Mouse (Mus musculus): ENCODE data around the gene Med26. TPM values are rescaled to one million over a fixed set of nuclear protein-coding genes. Genes with fewer than 3 reads are reported as not detected.

The Med26 gene
- total RNA-seq, 1 experiment: 15.3 TPM

DNA sequence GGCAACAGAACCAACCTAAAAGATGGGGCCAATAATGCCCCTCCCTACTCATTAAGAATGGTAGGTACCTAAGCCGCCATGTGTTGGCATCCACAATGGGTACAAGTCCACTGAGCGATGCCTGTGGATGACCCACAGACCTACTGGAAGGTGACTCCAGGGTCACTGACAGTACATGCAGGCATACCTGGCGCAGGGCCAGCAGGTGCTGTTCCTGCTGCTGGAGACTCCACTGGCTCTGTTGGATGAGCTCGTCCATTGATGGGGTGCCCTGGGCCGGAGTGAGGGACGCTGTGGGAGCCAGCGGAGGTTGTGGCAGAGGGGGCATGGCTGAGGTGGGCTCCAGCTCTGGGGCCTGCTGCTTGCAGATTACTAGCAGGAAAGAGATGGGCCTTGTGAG is 77.4 kb downstream of the Med26 start:
- Histone ChIP-seq H3K9me3 (ENCODE audit: control insufficient read depth, insufficient read depth, low read depth, low read length) (no peaks in the 10 kb centered on the region), H3K4me3 (ENCODE audit: insufficient read depth in 1 of 2, low read depth in 1 of 2, low read length in 2 of 2, poor library complexity in 1 of 2, severe bottlenecking in 1 of 2) (no peak overlapping the region), H3K36me3 (ENCODE audit: control insufficient read depth, insufficient read depth, low read length, poor library complexity, severe bottlenecking) (peaks cover 66% of the 10 kb centered on the region), H3K27ac (ENCODE audit: insufficient read depth, low read depth, low read length, poor library complexity, severe bottlenecking) (no peak overlapping the region), H3K4me1 (ENCODE audit: control insufficient read depth in 2 of 2, insufficient read depth in 2 of 2, low read length in 2 of 2, poor library complexity in 1 of 2) (no peaks in the 10 kb centered on the region), H3K9ac (ENCODE audit: insufficient read depth, low read depth, low read length, poor library complexity, severe bottlenecking) (no peak overlapping the region)
- no peak for DNase-seq (ENCODE audit: low read depth, low spot score)
- TF ChIP-seq MAFK (IDR thresholded peaks at IDR 0.05; ENCODE audit: insufficient read depth, low read depth, low read length) (no peak), CHD2 (IDR thresholded peaks at IDR 0.05; ENCODE audit: low read depth, low read length) (no peak), ZC3H11A (IDR thresholded peaks at IDR 0.05; ENCODE audit: borderline replicate concordance, low read depth, low read length) (no peak), HCFC1 (IDR thresholded peaks at IDR 0.05; ENCODE audit: borderline replicate concordance, insufficient read depth, low read length) (no peak), ZNF384 (IDR thresholded peaks at IDR 0.05; ENCODE audit: low read depth, low read length) (no peak)
- in situ Hi-C loops (cut with MboI; ENCODE audit: low sequenced_read_pairs in 2 of 2, unreplicated experiment in 2 of 2): no loop called here

DNA sequence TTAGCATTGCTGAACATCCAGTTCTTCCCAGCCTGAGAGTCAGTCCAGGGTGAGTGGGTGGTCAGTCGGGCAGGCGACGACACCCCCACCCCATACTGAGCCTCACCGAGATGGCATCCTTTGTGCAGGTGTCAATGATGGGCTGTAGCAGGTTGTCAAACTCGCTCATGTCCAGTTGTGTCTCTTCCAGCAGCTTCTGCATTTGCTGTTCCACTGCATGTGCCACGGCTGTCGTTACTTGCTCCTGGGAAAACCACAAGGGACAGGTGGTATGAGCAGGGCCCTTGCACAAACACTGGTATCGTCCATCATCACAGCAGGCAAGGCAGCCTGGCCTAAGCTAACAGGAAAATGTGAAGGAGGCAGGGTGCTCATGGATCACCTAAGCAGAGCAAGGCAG is 78.1 kb downstream of the Med26 start:
- in situ Hi-C loops (cut with MboI; ENCODE audit: low sequenced_read_pairs in 2 of 2, unreplicated experiment in 2 of 2): no loop called here
- Histone ChIP-seq H3K9ac (ENCODE audit: insufficient read depth, low read depth, low read length, poor library complexity, severe bottlenecking) (no peak overlapping the region), H3K4me1 (ENCODE audit: control insufficient read depth in 2 of 2, insufficient read depth in 2 of 2, low read length in 2 of 2, poor library complexity in 1 of 2) (no peaks in the 10 kb centered on the region), H3K27ac (ENCODE audit: insufficient read depth, low read depth, low read length, poor library complexity, severe bottlenecking) (no peak overlapping the region), H3K4me3 (ENCODE audit: insufficient read depth in 1 of 2, low read depth in 1 of 2, low read length in 2 of 2, poor library complexity in 1 of 2, severe bottlenecking in 1 of 2) (no peak overlapping the region), H3K36me3 (ENCODE audit: control insufficient read depth, insufficient read depth, low read length, poor library complexity, severe bottlenecking) (peaks cover 72% of the 10 kb centered on the region), H3K9me3 (ENCODE audit: control insufficient read depth, insufficient read depth, low read depth, low read length) (no peaks in the 10 kb centered on the region)
- no peak for TF ChIP-seq ZC3H11A (IDR thresholded peaks at IDR 0.05; ENCODE audit: borderline replicate concordance, low read depth, low read length)
- no peak for TF ChIP-seq MAFK (IDR thresholded peaks at IDR 0.05; ENCODE audit: insufficient read depth, low read depth, low read length)
- no peak for TF ChIP-seq HCFC1 (IDR thresholded peaks at IDR 0.05; ENCODE audit: borderline replicate concordance, insufficient read depth, low read length)
- TF ChIP-seq ZNF384 (IDR thresholded peaks at IDR 0.05; ENCODE audit: low read depth, low read length): no peak
- no peak for TF ChIP-seq CHD2 (IDR thresholded peaks at IDR 0.05; ENCODE audit: low read depth, low read length)
- DNase-seq (ENCODE audit: low read depth, low spot score): no peak

DNA sequence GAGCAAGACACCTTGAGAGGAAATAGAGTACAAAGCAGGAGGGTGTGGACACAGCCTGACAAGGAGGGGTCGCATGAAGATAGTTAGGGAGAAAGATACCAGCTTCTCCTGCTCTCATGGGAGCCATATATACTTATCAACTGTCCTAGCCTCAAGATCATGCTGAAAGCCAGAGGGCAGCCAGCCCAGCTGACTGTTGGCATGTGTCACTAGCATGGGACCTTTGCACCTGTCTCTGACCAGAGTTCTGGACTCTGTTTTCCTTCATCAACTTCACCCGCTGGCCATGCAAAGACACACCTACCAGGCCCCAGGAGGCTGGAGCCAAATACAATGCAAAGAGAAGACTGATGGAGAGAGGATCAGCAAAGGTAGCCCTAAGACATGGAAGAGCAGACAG is 78.8 kb downstream of the Med26 start:
- Histone ChIP-seq H3K27ac (ENCODE audit: insufficient read depth, low read depth, low read length, poor library complexity, severe bottlenecking) (no peak overlapping the region), H3K4me3 (ENCODE audit: insufficient read depth in 1 of 2, low read depth in 1 of 2, low read length in 2 of 2, poor library complexity in 1 of 2, severe bottlenecking in 1 of 2) (no peak overlapping the region), H3K36me3 (ENCODE audit: control insufficient read depth, insufficient read depth, low read length, poor library complexity, severe bottlenecking) (peaks cover 78% of the 10 kb centered on the region), H3K9me3 (ENCODE audit: control insufficient read depth, insufficient read depth, low read depth, low read length) (no peaks in the 10 kb centered on the region), H3K4me1 (ENCODE audit: control insufficient read depth in 2 of 2, insufficient read depth in 2 of 2, low read length in 2 of 2, poor library complexity in 1 of 2) (no peaks in the 10 kb centered on the region), H3K9ac (ENCODE audit: insufficient read depth, low read depth, low read length, poor library complexity, severe bottlenecking) (no peak overlapping the region)
- no peak for TF ChIP-seq ZC3H11A (IDR thresholded peaks at IDR 0.05; ENCODE audit: borderline replicate concordance, low read depth, low read length)
- TF ChIP-seq MAFK (IDR thresholded peaks at IDR 0.05; ENCODE audit: insufficient read depth, low read depth, low read length): no peak
- TF ChIP-seq HCFC1 (IDR thresholded peaks at IDR 0.05; ENCODE audit: borderline replicate concordance, insufficient read depth, low read length): no peak
- TF ChIP-seq ZNF384 (IDR thresholded peaks at IDR 0.05; ENCODE audit: low read depth, low read length): no peak
- no peak for TF ChIP-seq CHD2 (IDR thresholded peaks at IDR 0.05; ENCODE audit: low read depth, low read length)
- in situ Hi-C loops (cut with MboI; ENCODE audit: low sequenced_read_pairs in 2 of 2, unreplicated experiment in 2 of 2): no loop called here
- no peak for DNase-seq (ENCODE audit: low read depth, low spot score)

DNA sequence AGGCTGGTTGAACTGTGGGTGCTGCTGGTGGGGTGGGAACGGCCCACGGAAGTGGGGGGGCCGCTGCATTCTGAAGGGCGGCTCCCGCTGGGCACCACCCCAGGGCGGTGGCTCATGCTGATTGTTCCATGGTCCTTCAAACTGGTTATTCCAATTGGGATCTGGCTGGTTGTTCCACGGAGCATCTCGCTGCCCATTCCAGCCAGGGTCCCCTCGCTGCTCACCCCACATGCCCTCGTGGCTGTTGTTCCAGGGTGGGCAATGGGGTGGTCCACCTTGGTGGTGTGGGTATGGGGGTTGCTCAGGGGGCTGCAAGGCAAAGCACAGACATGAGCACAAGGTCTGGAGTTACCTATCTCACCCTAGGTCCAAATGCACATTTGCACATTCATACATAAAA is 83.9 kb downstream of the Med26 start:
- TF ChIP-seq ZC3H11A (IDR thresholded peaks at IDR 0.05; ENCODE audit: borderline replicate concordance, low read depth, low read length) (no peak), HCFC1 (IDR thresholded peaks at IDR 0.05; ENCODE audit: borderline replicate concordance, insufficient read depth, low read length) (no peak), CHD2 (IDR thresholded peaks at IDR 0.05; ENCODE audit: low read depth, low read length) (no peak)
- H3K36me3 ChIP-seq (ENCODE audit: control insufficient read depth, insufficient read depth, low read length, poor library complexity, severe bottlenecking): peaks cover 87% of the 10 kb centered on the region
- no peaks in the 10 kb centered on the region for H3K9me3 ChIP-seq (ENCODE audit: control insufficient read depth, insufficient read depth, low read depth, low read length)
- in situ Hi-C loops (cut with MboI; ENCODE audit: low sequenced_read_pairs in 2 of 2, unreplicated experiment in 2 of 2): no loop called here
- H3K9ac ChIP-seq (ENCODE audit: insufficient read depth, low read depth, low read length, poor library complexity, severe bottlenecking): no peak overlapping the region
- H3K27ac ChIP-seq (ENCODE audit: insufficient read depth, low read depth, low read length, poor library complexity, severe bottlenecking): no peak overlapping the region
- DNase-seq (ENCODE audit: low read depth, low spot score): no peak
- peaks cover 0 to 4% of the 10 kb centered on the region in 2 experiments; a peak in 1 of 4 replicates for H3K4me1 ChIP-seq (ENCODE audit: control insufficient read depth in 2 of 2, insufficient read depth in 2 of 2, low read length in 2 of 2, poor library complexity in 1 of 2)
- no peak overlapping the region for H3K4me3 ChIP-seq (ENCODE audit: insufficient read depth in 1 of 2, low read depth in 1 of 2, low read length in 2 of 2, poor library complexity in 1 of 2, severe bottlenecking in 1 of 2)
